Mouse (Mus musculus) ES-E14 (cell line): ENCODE measurements around the gene Arl15. TPM values are rescaled to one million over a fixed set of nuclear protein-coding genes. Genes with fewer than 3 reads are reported as not detected.

Experiments
- DNase-seq: peaks from one replicate; pipeline ENCODE4 v3.0.0-alpha.2; 2013; ENCODE audit warnings: low read depth, low spot score
- H3K27ac ChIP-seq: 2 replicates; pipeline ENCODE4 v1.5.1; 2012; ENCODE audit warnings: low read depth, mild to moderate bottlenecking, low read length, moderate library complexity, mixed read lengths; ENCODE audit not compliant: poor library complexity, insufficient read depth, severe bottlenecking
- H3K36me3 ChIP-seq: 2 replicates; pipeline ENCODE4 v1.6.1; 2012; ENCODE audit warnings: mild to moderate bottlenecking, low read length, moderate library complexity, mixed read lengths; ENCODE audit not compliant: control insufficient read depth, poor library complexity, insufficient read depth, severe bottlenecking
- H3K4me1 ChIP-seq, 2 experiments: fragments of 150-350 bp in 1 of 2; sonication (generic) in 1 of 2; 2 replicates each; pipeline ENCODE4 v1.6.1; 2012; ENCODE audit warnings: low read length in 2 of 2, mild to moderate bottlenecking in 1 of 2, mixed read lengths in 1 of 2; ENCODE audit not compliant: control insufficient read depth in 2 of 2, insufficient read depth in 2 of 2, poor library complexity in 1 of 2
- H3K4me3 ChIP-seq, 2 experiments: fragments of 150-350 bp in 1 of 2; sonication (generic) in 1 of 2; 2 replicates each; pipeline ENCODE4 v1.5.1; 2012; ENCODE audit warnings: low read length in 2 of 2, low read depth in 1 of 2, mild to moderate bottlenecking in 1 of 2, mixed read lengths in 1 of 2; ENCODE audit not compliant: insufficient read depth in 1 of 2, poor library complexity in 1 of 2, severe bottlenecking in 1 of 2
- H3K9ac ChIP-seq: 2 replicates; pipeline ENCODE4 v1.6.1; 2012; ENCODE audit warnings: low read depth, mild to moderate bottlenecking, low read length, mixed read lengths; ENCODE audit not compliant: poor library complexity, insufficient read depth, severe bottlenecking
- H3K9me3 ChIP-seq: fragments of 150-350 bp; sonication (generic); 2 replicates; pipeline ENCODE4 v1.6.1; 2012; ENCODE audit warnings: low read depth, mild to moderate bottlenecking, low read length; ENCODE audit not compliant: control insufficient read depth, insufficient read depth
- CHD2 ChIP-seq: IDR thresholded peaks from 2 replicates; pipeline ENCODE4 v1.6.1; 2014; ENCODE audit warnings: mild to moderate bottlenecking, low read depth, low read length, inconsistent platforms
- HCFC1 ChIP-seq: IDR thresholded peaks from 2 replicates; pipeline ENCODE4 v1.6.1; 2012; ENCODE audit warnings: low read length, inconsistent platforms, borderline replicate concordance; ENCODE audit not compliant: insufficient read depth
- MAFK ChIP-seq: IDR thresholded peaks from 2 replicates; pipeline ENCODE4 v1.6.1; 2014; ENCODE audit warnings: mild to moderate bottlenecking, low read depth, low read length, inconsistent platforms; ENCODE audit not compliant: insufficient read depth
- ZC3H11A ChIP-seq: IDR thresholded peaks from 2 replicates; pipeline ENCODE4 v1.6.1; 2012; ENCODE audit warnings: low read depth, mild to moderate bottlenecking, inconsistent platforms, low read length, borderline replicate concordance
- ZNF384 ChIP-seq: IDR thresholded peaks from 2 replicates; pipeline ENCODE4 v1.6.1; 2012; ENCODE audit warnings: low read depth, low read length, inconsistent platforms
- in situ Hi-C, 2 experiments: fragments of 600-800 bp; cut with MboI; formaldehyde crosslinking; loops; one replicate each; pipeline ENCODE4 v1.15.1; 2025; ENCODE audit warnings: low sequenced_read_pairs in 2 of 2, inconsistent platforms in 1 of 2; ENCODE audit not compliant: unreplicated experiment in 2 of 2
- total RNA-seq: library from RNA; depleted of rRNA; stranded (reverse); fragments of 300-350 nt; gene quantifications from 2 replicates; pipeline ENCODE4 v1.2.3, GENCODE M21; 2012

Gene Arl15
- total RNA-seq, 1 experiment = 15.1 TPM

DNA sequence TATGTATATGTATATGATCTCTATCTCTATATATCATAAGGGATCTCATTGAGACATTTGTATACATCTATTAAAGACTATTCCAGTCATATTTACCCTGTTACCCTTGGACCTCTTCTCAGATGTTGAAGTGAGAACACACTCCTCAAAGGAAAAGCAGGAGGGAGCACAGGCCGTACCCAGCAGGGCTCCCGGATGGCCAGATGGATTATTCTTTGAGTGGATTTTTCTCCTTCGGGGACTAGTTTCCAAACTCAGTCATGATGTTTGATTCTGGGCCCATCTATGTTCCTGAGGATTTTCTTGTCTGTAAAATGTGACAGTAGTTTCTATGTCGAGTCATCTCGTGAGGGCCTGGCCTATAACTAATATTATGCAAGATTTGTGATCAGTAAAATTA, 142.9 kb downstream of the Arl15 start:
- no peak overlapping the region for H3K27ac ChIP-seq
- TF ChIP-seq HCFC1 (no peak), ZC3H11A (no peak)
- in situ Hi-C loops = no loop called here

GRCm38 (mm10) chr13:113938561-113938960, 144.3 kb downstream of the Arl15 start:
- Histone ChIP-seq H3K27ac (no peak overlapping the region), H3K36me3 (peaks cover 1% of the 10 kb centered on the region; the same call in 1 of the 2 replicates), H3K9ac (no peak overlapping the region), H3K4me1 (no peaks in the 10 kb centered on the region), H3K4me3 (no peak overlapping the region), H3K9me3 (no peaks in the 10 kb centered on the region; the same call in 1 of the 2 replicates)
- TF ChIP-seq CHD2 (no peak), ZNF384 (no peak), MAFK (no peak), ZC3H11A (no peak), HCFC1 (no peak)
- in situ Hi-C loops = no loop called here
- no peak for DNase-seq

More for the DNA sequence above, 142.9 kb downstream of the Arl15 start:
- H3K9ac ChIP-seq = no peak overlapping the region
- H3K4me3 ChIP-seq = no peak overlapping the region
- H3K4me1 ChIP-seq = no peaks in the 10 kb centered on the region
- H3K36me3 ChIP-seq = peaks cover 1% of the 10 kb centered on the region; the same call in 1 of the 2 replicates
- no peaks in the 10 kb centered on the region; the same call in 1 of the 2 replicates for H3K9me3 ChIP-seq
- DNase-seq = no peak

DNA sequence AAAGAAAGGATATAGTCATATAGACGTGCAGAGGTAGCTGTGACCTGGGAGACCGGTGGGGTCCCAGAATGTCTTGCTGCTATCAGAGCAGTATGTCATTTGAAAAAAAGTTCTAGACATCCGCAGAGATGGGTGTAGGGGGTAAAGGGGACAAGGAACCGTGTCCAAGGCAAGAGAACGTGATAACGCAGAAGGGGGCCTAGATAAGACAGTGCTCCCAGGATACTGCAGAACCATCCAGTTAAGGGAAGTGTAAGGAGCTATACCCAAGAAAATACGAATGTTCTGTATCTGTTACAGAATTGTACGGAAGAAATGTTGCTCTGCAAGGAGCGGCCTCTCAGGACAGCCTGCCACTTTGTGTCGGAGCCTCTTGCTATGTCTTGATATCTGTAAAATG, 144.8 kb downstream of the Arl15 start:
- Histone ChIP-seq H3K9ac (no peak overlapping the region), H3K36me3 (peaks cover 1% of the 10 kb centered on the region; the same call in 1 of the 2 replicates), H3K4me1 (no peaks in the 10 kb centered on the region), H3K27ac (no peak overlapping the region), H3K4me3 (no peak overlapping the region), H3K9me3 (no peaks in the 10 kb centered on the region; the same call in 1 of the 2 replicates)
- no peak for DNase-seq
- no peak for TF ChIP-seq HCFC1
- no peak for TF ChIP-seq ZC3H11A
- TF ChIP-seq MAFK = no peak
- no peak for TF ChIP-seq CHD2
- TF ChIP-seq ZNF384 = no peak
- in situ Hi-C loops = no loop called here

- Histone ChIP-seq H3K9ac (no peak overlapping the region), H3K27ac (no peak overlapping the region), H3K4me3 (no peak overlapping the region), H3K4me1 (no peaks in the 10 kb centered on the region), H3K9me3 (no peaks in the 10 kb centered on the region; the same call in 1 of the 2 replicates), H3K36me3 (peaks cover 1% of the 10 kb centered on the region; the same call in 1 of the 2 replicates)
- DNase-seq = no peak
- no peak for TF ChIP-seq CHD2
- TF ChIP-seq HCFC1 = no peak
- TF ChIP-seq ZC3H11A = no peak
- no peak for TF ChIP-seq ZNF384
- no peak for TF ChIP-seq MAFK
- in situ Hi-C loops = no loop called here
Observed at GRCm38 (mm10) chr13:113939681-113940080, 145.4 kb downstream of the Arl15 start.

DNA sequence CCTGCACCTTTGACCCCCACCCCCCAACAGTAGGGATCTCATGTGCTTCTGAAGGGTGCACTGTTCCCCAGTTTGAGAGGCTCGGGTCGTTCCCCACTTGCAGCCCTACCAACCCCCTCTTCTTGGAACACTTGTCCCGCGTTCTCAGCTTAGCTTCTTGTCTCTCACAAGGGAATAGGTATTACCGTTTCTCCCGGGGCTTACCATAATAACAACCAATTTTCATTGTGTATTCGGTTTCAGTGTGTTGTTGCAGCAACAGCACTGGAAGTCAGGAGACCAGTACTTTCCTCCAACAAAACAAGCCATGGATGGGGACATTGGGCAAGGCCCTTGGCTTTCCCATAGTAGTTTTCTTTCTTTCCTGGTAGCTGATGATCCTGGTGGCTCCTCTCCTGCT, 145.8 kb downstream of the Arl15 start:
- no peak overlapping the region for H3K27ac ChIP-seq
- no peaks in the 10 kb centered on the region for H3K4me1 ChIP-seq
- in situ Hi-C loops = no loop called here
- no peak overlapping the region for H3K9ac ChIP-seq
- H3K4me3 ChIP-seq = no peak overlapping the region
- no peak for DNase-seq
- no peaks in the 10 kb centered on the region; the same call in 1 of the 2 replicates for H3K9me3 ChIP-seq
- peaks cover 1% of the 10 kb centered on the region; the same call in 1 of the 2 replicates for H3K36me3 ChIP-seq
- TF ChIP-seq CHD2 = no peak
- no peak for TF ChIP-seq ZC3H11A
